In the genomic region with DNA sequence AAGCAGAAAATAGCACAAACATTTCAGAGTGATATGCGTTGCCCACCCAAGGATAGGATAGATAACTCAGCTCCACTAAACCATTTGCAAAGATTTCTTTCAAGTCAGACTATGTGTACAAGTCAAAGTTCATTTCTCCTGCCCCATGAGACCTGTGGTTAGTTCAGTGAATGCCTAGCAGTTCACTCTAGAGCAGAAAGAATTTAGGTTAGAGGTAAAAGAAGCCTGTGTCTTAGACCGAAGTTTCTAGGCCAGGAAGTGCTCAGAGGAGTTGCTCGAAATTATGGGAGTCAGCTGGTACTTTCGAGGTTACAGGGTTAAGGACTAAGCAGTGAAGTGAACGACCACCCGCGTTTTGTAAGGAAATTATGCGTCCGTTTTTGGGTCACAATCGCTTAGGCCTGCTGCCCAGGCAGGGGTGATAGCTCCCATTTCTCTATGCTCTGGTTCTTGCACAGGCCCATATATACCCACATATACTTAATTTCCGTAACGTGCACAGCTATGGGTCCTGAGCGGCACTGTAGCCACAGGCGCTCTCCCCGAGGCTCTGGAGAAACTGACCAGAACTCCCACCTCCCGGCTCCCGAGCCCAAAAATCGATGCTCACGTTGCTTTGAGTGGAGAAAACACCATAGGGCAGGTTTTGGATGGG, we compare ENCODE assay signal across 8 mouse cellular contexts. TPM values are rescaled to one million over a fixed set of nuclear protein-coding genes. Genes with fewer than 3 reads are reported as not detected.
A peak's percentile ranks its signal among the peaks of the same experiment; 100 is the strongest.
DNase-seq lines count a peak whose midpoint lies in the region; ATAC-seq and TF ChIP-seq lines count a peak whose summit lies in the region.

No protein-coding gene starts in this region.

- intact Hi-C loops in heart, postnatal 36 days (cut with DNase I), result no loop called here

- peak; percentile 60 for DNase-seq in heart, embryonic 10.5 days (ENCODE audit: low spot score)
- no peak for DNase-seq in heart, postnatal 36 days
- DNase-seq in G1E (ENCODE audit: low spot score), result no peak
- peak; percentile 42 for DNase-seq in forebrain, postnatal 0 days
- DNase-seq in naive thymus-derived CD4-positive, alpha-beta T cell, adult 2 months (ENCODE audit: low read depth), result peak; percentile 19
- no peak for DNase-seq in gastrocnemius, postnatal 10 days
- no peak for DNase-seq in adrenal gland, adult (ENCODE audit: inconsistent age in 2 of 2, low spot score in 1 of 2)

- H3K9me3 ChIP-seq in heart, embryonic 10.5 days, result no peaks in the 10 kb centered on the region
- no peaks in the 10 kb centered on the region for H3K9me3 ChIP-seq in G1E (replicated peaks)
- H3K9me3 ChIP-seq in forebrain, postnatal 0 days (ENCODE audit: low read length), result no peaks in the 10 kb centered on the region
- no peaks in the 10 kb centered on the region for H3K9me3 ChIP-seq in limb, embryonic 12.5 days

- TF ChIP-seq CTCF in G1E (IDR thresholded peaks at IDR 0.05; ENCODE audit: low read depth, low read length), result no peak
- no peak for TF ChIP-seq CTCF in forebrain, postnatal 0 days (IDR thresholded peaks at IDR 0.05; ENCODE audit: low read depth)

- peak overlapping the region; percentile 80 for H3K27ac ChIP-seq in heart, embryonic 10.5 days
- no peak overlapping the region for H3K27ac ChIP-seq in forebrain, postnatal 0 days (ENCODE audit: low read depth, low read length)
- H3K27ac ChIP-seq in limb, embryonic 12.5 days, result no peak overlapping the region

- no peak for ATAC-seq in G1E (ENCODE audit: extremely low read depth, insufficient number of reproducible peaks, low FRiP score, poor library complexity, severe bottlenecking)
- ATAC-seq in forebrain, postnatal 0 days, result peak; percentile 50
- ATAC-seq in limb, embryonic 12.5 days (ENCODE audit: insufficient number of reproducible peaks, insufficient read depth, low FRiP score, low TSS enrichment, low read depth), result no peak

- peak overlapping the region; percentile 72 for H3K4me2 ChIP-seq in forebrain, postnatal 0 days (ENCODE audit: low read depth)
- peak overlapping the region; percentile 99 for H3K4me2 ChIP-seq in limb, embryonic 12.5 days

- peaks cover 8% of the 10 kb centered on the region for H3K4me1 ChIP-seq in heart, embryonic 10.5 days
- peaks cover 23% of the 10 kb centered on the region for H3K4me1 ChIP-seq in G1E (ENCODE audit: insufficient read depth, low read depth, low read length)
- H3K4me1 ChIP-seq in forebrain, postnatal 0 days (ENCODE audit: insufficient read depth), result peaks cover 10% of the 10 kb centered on the region
- peaks cover 7% of the 10 kb centered on the region for H3K4me1 ChIP-seq in limb, embryonic 12.5 days (replicated peaks)

- H3K9ac ChIP-seq in forebrain, postnatal 0 days, result peak overlapping the region; percentile 81
- H3K9ac ChIP-seq in limb, embryonic 12.5 days (replicated peaks), result peak overlapping the region; percentile 54

- no peaks in the 10 kb centered on the region for H3K36me3 ChIP-seq in heart, embryonic 10.5 days
- H3K36me3 ChIP-seq in G1E (replicated peaks), result no peaks in the 10 kb centered on the region
- H3K36me3 ChIP-seq in forebrain, postnatal 0 days (ENCODE audit: insufficient read depth), result no peaks in the 10 kb centered on the region
- H3K36me3 ChIP-seq in limb, embryonic 12.5 days, result no peaks in the 10 kb centered on the region

- H3K27me3 ChIP-seq in heart, embryonic 10.5 days (ENCODE audit: insufficient read depth, poor library complexity, severe bottlenecking), result 0 out of 2 replicates have a peak, but pooled peaks cover 5% of the 10 kb centered on the region
- no peaks in the 10 kb centered on the region for H3K27me3 ChIP-seq in G1E (ENCODE audit: insufficient read depth, low read length)
- H3K27me3 ChIP-seq in forebrain, postnatal 0 days (ENCODE audit: insufficient read depth, low read length), result no peaks in the 10 kb centered on the region
- H3K27me3 ChIP-seq in limb, embryonic 12.5 days, result peaks cover 7% of the 10 kb centered on the region

- WGBS in heart, embryonic 10.5 days, result 10% methylated on average over 19 of the region's 19 CpGs
- WGBS in forebrain, postnatal 0 days, result 10% methylated on average over 19 of the region's 19 CpGs
- 7% methylated on average over 19 of the region's 19 CpGs for WGBS in limb, embryonic 12.5 days

- H3K4me3 ChIP-seq in heart, embryonic 10.5 days, result peak overlapping the region; percentile 80
- H3K4me3 ChIP-seq in G1E (ENCODE audit: low read depth, low read length), result peak overlapping the region; percentile 72
- H3K4me3 ChIP-seq in forebrain, postnatal 0 days (ENCODE audit: low read depth, low read length), result peak overlapping the region; percentile 65
- peak overlapping the region; percentile 55 for H3K4me3 ChIP-seq in limb, embryonic 12.5 days (replicated peaks)

RNA-seq across cellular contexts. Expression of gene Fah, which starts 1.4 kb away (rescaled TPM):
- polyA plus RNA-seq in heart, embryonic 10.5 days (2016; fragmentation: Nextera tagmentation; extraction: Ambion mirVana), result 9.9 and 14.7 TPM in 2 replicates
- total RNA-seq in heart, postnatal 36 days (2021), result 10 to 100 TPM; 19.8 to 22.6 TPM
- 6.4 and 7.3 TPM in 2 replicates for total RNA-seq in G1E (2014; fragmentation: Nextera tagmentation)
- total RNA-seq in G1E (2017), result 1.7 and 2.4 TPM in 2 replicates
- 1.1 and 1.4 TPM in 2 replicates for polyA plus RNA-seq in G1E (2012)
- total RNA-seq in forebrain, postnatal 0 days (2014; rRNA removed), result 8.9 and 10.4 TPM in 2 replicates
- 10.6 and 12.2 TPM in 2 replicates for polyA plus RNA-seq in forebrain, postnatal 0 days (2015; fragmentation: Nextera tagmentation; extraction: Ambion mirVana)
- 1.9 and 2.5 TPM in 2 replicates for polyA plus RNA-seq in limb, embryonic 12.5 days (2016; fragmentation: Nextera tagmentation; extraction: Ambion mirVana)
- total RNA-seq in gastrocnemius, postnatal 10 days (2021), result 1 to 10 TPM; 2.6 to 3.1 TPM

Comparison
In these comparisons a context has a peak if more than half of its experiments do, and no peak if none do; other contexts are left out.
1. DNase-seq: peak in heart, embryonic 10.5 days (single experiment), forebrain, postnatal 0 days (single experiment) and naive thymus-derived CD4-positive, alpha-beta T cell, adult 2 months (single experiment); none in heart, postnatal 36 days (0 of 2), G1E (single experiment), gastrocnemius, postnatal 10 days (single experiment) and adrenal gland, adult (0 of 2).
2. Peak in every context shown above with its lines, with median percentiles within 50 percentile points of each other: H3K4me3 ChIP-seq.